Mouse (Mus musculus) urinary bladder, postnatal 36 days (tissue): ENCODE results near the gene Ppargc1a.

Experiments
- DNase-seq, 2 experiments: peaks; one replicate each; pipeline ENCODE4 v3.0.0; 2022; ENCODE audit warnings: low spot score in 2 of 2, mixed read lengths in 1 of 2

Ppargc1a gene

GRCm38 (mm10) chr5:51504654-51505053 is 62.9 kb downstream of the Ppargc1a start:
- DNase-seq, result no peak

GRCm38 (mm10) chr5:51497910-51498517 is 69.5 kb downstream of the Ppargc1a start:
- DNase-seq, result no peak

GRCm38 (mm10) chr5:51495446-51495845 is 72.1 kb downstream of the Ppargc1a start:
- DNase-seq, result no peak

GRCm38 (mm10) chr5:51494358-51494876 is 73.1 kb downstream of the Ppargc1a start:
- DNase-seq, result no peak

DNA sequence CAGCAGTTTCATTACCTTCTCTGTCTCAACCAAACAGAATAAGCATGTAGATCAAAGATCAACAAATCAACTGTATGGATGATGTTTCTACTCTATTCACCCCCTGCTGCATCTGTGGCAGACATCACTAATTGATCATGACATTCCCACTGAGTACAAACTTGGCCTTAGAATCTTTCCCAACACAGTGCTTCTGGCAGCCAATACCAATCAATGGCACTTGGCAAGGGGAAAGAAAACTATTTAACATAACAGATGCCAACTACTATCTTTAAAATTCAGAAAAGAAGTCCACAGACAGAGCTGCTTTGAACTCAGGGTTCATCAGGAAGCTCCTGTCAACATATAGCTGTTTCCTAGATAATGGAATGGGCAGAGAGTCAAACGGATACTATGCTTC is 83.8 kb downstream of the Ppargc1a start:
- no peak for DNase-seq

DNA sequence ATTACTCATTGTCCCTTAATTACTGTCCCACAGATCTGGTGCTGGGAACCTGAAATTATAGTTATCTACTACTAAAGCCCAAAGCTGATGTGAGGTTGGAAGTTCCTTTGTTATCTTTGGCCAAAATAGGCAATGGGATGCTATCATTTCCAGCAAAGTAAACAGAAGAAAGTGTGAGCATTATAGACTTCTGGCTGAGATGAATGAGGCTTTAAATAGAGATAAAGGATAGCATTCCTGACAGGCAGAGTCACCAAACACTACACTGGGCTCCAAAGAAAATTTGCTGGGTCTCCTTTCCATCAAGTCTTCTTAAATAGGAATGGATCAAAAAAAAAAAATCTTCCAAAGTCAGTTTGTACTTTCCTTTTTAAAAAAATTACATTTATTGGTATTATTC is 87.7 kb downstream of the Ppargc1a start:
- DNase-seq, result no peak

GRCm38 (mm10) chr5:51479456-51479855 is 88.1 kb downstream of the Ppargc1a start:
- DNase-seq, result no peak

DNA sequence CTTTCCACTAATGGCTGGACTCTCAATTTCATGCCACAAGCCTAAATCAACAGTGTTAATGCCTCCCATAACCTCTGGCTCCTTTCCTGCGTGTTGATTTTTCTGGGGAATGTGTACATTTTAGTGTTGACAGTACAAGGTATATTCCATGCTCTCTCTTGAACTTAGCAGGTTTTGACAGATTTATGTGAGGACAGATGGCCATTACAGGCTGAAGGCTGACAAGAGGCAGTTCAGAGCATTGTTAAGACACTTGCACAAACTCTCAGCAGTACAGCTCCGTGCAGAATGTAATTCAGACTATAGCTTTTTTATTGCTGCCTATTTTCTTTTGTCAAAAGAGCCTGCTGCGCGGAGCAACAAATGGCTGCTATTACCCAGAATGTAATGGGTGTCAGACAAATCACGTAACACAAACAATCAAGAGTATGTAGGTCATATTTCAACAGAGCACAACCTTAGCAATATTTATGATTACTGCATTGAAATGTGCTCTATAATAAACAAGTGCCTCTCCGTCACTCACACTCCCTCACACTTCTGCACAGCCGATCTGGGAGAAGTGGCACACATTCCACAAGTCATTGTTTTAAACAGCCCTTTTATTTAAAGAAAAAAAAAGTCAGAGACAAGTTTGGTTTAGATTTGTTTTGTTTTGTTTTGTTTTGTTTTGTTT is 89.1 kb downstream of the Ppargc1a start:
- no peak for DNase-seq

GRCm38 (mm10) chr5:51477140-51477539 is 90.4 kb downstream of the Ppargc1a start:
- no peak for DNase-seq

DNA sequence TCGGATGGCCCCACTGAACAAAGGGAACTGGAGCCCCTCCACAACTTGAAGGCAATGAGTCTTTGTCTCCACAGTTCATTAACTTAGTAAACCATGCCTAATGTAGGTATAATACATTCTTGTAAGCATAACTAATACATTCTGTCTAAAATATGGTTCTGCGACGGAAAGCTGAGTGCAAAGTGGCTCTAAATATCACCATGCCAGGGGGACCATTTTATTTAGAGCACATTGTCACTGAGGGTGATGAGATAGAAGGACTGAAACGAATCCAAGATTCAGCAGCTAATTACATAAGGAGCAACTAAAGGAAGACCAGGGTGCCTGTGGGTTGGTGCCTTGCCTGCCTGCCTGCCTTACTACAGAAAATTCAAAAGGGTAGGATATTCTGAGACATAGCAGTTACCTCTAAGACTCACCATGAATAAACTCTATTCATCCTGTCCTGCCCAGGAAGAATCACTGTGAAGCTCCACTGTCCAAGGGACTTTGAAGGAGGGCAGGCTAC is 92.4 kb downstream of the Ppargc1a start:
- DNase-seq, result no peak

DNA sequence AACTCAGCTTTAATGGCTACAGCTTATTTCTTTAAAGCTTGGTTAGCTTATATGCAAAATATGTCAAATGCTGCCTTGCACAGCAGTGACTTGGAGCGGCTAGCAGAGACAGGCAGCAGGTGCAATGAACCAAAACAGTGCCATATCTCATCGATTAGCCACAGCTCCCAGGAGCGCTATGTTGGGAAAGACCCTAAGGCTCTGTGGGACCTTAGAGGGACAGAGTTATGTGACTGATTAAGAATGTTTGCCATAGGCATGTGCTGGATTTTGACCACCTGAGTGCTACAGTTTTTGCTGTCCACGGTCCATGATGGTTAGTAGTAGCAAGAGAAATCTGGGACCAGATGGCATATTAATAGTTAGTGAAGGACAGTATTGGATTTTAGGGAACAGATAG is 95.9 kb downstream of the Ppargc1a start:
- no peak for DNase-seq

DNA sequence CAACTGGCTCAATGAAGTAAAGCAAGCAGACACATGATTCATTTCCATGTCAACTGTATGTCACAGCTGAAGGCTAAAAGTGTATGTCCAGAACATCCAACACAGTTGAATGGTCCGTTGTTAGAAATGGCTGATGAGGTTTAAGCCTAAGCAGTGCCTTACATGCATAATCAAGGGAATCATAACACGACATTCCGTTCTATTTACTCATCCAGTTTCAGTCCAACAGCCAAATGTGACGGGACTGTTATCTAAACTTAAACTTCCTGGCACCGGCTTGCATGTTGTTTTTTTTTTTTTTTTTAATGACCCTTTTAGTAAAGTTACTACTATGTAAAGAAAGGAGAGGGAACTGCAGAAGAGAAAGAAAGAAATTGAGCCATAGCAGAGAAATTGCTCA is 101.5 kb downstream of the Ppargc1a start:
- no peak for DNase-seq

- no peak for DNase-seq
Observed at GRCm38 (mm10) chr5:51452033-51452432, 115.5 kb downstream of the Ppargc1a start.

DNA sequence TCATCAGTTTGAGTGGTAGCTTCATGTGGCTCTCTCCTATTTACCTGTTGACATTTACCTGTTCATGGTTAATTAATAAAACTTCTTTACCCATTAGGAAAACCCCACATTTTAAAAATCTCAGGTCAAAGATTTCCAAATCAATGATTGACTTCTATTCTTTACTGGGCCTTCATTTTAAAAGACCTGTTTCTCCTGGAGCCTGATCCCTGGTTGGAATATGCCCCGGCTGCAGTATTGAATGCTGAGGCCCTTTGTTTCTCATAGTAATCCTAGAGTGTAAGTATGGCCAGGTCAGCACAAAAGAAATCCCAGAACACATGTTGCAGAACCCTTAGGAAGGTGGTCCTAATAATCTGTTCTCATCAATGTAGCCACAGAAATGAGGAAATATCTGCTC is 119.9 kb downstream of the Ppargc1a start:
- no peak for DNase-seq

DNA sequence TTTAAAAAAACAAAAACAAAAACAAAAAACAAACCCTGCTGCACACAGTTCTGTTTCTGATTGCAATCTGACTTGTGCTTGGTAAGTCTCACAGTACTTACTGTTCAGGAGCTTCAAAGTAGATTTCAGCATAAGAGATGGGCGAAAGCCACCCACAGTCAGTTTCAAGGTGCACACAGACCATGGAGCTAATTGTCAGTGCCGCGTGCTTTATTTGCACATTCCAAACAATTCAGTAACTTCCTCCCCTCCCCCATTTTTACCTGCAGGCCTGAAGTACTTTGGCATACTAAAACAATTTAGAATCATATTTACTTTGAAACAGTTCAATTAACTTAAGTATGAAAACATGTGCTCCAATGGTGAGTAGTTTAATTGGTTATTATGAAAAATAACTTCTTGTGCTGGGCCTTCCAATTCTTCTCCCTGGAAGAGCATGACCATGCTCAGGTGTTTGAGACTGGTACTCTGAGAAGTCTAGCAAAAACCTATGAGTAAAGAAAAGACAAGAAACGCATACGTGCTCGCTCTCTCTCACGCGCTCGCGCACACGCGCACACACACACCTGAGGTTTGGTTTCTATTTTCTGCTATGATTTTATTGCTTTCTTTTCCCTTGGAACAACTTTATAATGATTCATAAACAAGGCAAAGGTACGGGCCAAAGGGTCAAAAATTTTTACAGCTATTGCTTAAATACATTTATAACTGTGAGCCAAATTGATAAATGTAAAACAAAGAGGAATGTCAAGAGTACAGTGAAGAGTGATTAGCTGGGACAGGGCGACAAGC is 121.0 kb downstream of the Ppargc1a start:
- no peak for DNase-seq

- DNase-seq, result no peak
Observed at GRCm38 (mm10) chr5:51445726-51446125, 121.8 kb downstream of the Ppargc1a start.

DNA sequence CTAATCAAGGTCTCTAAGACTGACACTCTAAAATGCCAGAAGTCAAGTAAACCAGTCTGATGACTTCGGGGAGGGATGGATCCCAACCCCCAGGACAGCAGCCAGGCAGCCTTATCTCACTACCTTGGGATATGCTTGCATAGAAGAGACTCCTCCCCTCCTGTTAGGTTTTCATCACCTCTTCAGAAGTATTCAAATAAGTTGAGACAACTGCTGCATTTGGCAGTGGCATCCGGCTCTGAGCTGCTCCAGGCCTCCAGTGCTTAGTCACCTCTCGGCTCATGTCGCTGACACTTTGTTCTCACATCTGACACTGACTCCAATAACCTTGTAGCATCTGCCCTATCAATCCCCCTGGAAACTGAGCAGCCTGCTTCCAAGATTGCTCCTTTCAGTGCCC is 127.8 kb downstream of the Ppargc1a start:
- no peak for DNase-seq

- DNase-seq, result no peak
Observed at GRCm38 (mm10) chr5:51433905-51434304, 133.6 kb downstream of the Ppargc1a start.

DNA sequence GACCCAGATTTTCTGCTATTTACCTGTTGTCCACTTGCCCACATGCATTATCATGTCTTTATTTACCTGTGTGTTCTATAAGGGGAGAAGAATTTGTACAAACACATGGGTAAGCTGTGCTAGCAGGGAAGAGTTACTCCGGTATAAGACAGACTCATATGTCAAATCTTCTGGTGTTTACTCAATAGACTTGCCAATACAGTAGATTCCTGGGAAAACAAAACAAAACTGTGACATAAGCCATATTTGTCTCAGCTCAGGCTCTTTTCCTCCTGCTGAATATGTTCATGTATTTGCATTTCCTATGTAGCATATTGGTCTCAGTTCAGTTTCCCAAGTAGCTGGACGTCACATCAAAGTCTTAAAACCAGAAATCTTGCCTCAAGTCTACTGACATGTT is 135.0 kb downstream of the Ppargc1a start:
- DNase-seq, result no peak

DNA sequence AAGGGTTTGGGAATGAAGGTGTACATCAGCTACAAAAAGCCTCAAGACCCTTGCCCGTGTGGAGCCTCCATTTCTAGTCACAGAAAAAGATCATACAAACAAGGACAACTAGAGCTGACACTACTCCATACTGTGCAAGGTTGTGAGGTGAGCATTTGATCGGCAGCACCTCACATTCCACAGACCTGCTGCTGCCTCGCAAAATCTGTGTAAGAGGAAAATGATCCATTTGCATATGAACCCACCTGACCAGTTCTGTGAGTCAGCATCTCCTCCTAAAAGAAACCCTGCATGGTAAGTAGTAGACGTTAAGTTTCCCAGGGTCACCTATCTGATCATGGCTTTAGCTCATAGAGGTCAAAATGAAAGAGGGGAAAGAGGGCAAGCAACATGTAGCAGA is 135.5 kb downstream of the Ppargc1a start:
- peak in 1 of 2 experiments; percentile 2 for DNase-seq

GRCm38 (mm10) chr5:51426406-51426805 is 141.1 kb downstream of the Ppargc1a start:
- DNase-seq, result no peak

GRCm38 (mm10) chr5:51416377-51416776 is 151.1 kb downstream of the Ppargc1a start:
- no peak for DNase-seq
